Mouse (Mus musculus) hindbrain, embryonic 11.5 days (tissue): ENCODE data around the gene P2rx2. TPM values are rescaled to one million over a fixed set of nuclear protein-coding genes. Genes with fewer than 3 reads are reported as not detected.

Source experiments
- ATAC-seq: fragments of 200-750 bp; cut with Nextera tagmentation; 2 replicates; pipeline ENCODE4 v1.8.0; 2017; ENCODE audit warnings: mild to moderate bottlenecking, moderate TSS enrichment, moderate library complexity; ENCODE audit not compliant: low FRiP score
- DNase-seq: peaks from one replicate; pipeline ENCODE4 v3.0.0-alpha.2; 2015; ENCODE audit warnings: low spot score
- H3K27ac ChIP-seq: fragments of 300-500 bp; sonication (generic); 2 replicates; pipeline ENCODE4 v1.5.1; 2014; ENCODE audit warnings: mild to moderate bottlenecking, low read depth, low read length
- H3K27me3 ChIP-seq: fragments of 300-500 bp; sonication (generic); 2 replicates; pipeline ENCODE4 v1.6.1; 2014; ENCODE audit warnings: mild to moderate bottlenecking, low read length, moderate library complexity, mixed read lengths; ENCODE audit not compliant: control insufficient read depth, insufficient read depth
- H3K36me3 ChIP-seq: fragments of 300-500 bp; sonication (generic); 2 replicates; pipeline ENCODE4 v1.6.1; 2014; ENCODE audit warnings: mild to moderate bottlenecking, low read length, moderate library complexity, mixed read lengths; ENCODE audit not compliant: control insufficient read depth, insufficient read depth
- H3K4me1 ChIP-seq: fragments of 300-500 bp; sonication (generic); replicated peaks from 2 replicates; pipeline ENCODE4 v1.6.1; 2014; ENCODE audit warnings: low read length, mixed read lengths; ENCODE audit not compliant: control insufficient read depth, insufficient read depth
- H3K4me2 ChIP-seq: fragments of 300-500 bp; sonication (generic); replicated peaks from 2 replicates; pipeline ENCODE4 v1.6.1; 2014; ENCODE audit warnings: mild to moderate bottlenecking, low read depth, low read length
- H3K4me3 ChIP-seq: fragments of 300-500 bp; sonication (generic); 2 replicates; pipeline ENCODE4 v1.5.1; 2014; ENCODE audit warnings: low read depth, low read length
- H3K9ac ChIP-seq: fragments of 300-500 bp; sonication (generic); 2 replicates; pipeline ENCODE4 v1.6.1; 2014; ENCODE audit warnings: low read depth, low read length
- H3K9me3 ChIP-seq: fragments of 300-500 bp; sonication (generic); 2 replicates; pipeline ENCODE4 v1.6.1; 2016; ENCODE audit warnings: low read length; ENCODE audit not compliant: control insufficient read depth
- WGBS: fragments of 180-500 bp; shearing (Covaris S2); extraction: QIAGEN DNeasy Blood & Tissue Kit; methylation state at CpG from one replicate; pipeline ENCODE4 v1.1.7; 2014; 5-methylcytosine and 5-hydroxymethylcytosine counted together
- polyA plus RNA-seq: library from polyadenylated mRNA; unstranded; fragments of >200 nt; fragmentation: Nextera tagmentation; extraction: Ambion mirVana; gene quantifications from 2 replicates; pipeline ENCODE4 v1.2.1, GENCODE M21; 2014

Gene P2rx2
- polyA plus RNA-seq, 1 experiment from 2014 or later: 0.91 TPM

DNA sequence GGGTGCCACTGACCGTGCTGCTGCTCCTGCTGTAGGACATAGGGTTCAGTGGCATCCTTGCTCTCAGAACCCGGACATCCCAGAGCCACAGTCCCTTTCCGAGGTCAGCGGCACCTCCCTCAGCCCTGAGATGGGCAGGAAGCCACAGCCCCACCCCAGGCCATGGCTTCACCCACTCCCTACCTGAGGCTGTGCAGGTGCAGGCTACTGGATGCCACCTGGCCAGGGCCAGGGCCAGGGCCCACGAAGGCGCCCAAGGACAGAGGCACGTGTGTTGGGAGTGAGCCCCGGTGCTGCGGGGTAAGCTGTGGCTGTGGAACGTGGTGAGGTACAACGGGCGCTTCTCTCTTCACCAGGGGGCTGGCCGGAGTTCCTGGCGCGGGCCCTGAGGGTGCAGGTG lies 36.1 kb upstream of the P2rx2 start:
- Histone ChIP-seq H3K4me2 (no peak overlapping the region), H3K9me3 (no peaks in the 10 kb centered on the region), H3K27me3 (no peaks in the 10 kb centered on the region), H3K4me3 (no peak overlapping the region), H3K4me1 (peaks cover 3% of the 10 kb centered on the region; the same call in 1 of the 2 replicates), H3K27ac (no peak overlapping the region), H3K36me3 (peaks cover 7% of the 10 kb centered on the region; the same call in 1 of the 2 replicates), H3K9ac (no peak overlapping the region)
- WGBS: 91% methylated on average over 15 of the region's 15 CpGs
- ATAC-seq: no peak
- no peak for DNase-seq

DNA sequence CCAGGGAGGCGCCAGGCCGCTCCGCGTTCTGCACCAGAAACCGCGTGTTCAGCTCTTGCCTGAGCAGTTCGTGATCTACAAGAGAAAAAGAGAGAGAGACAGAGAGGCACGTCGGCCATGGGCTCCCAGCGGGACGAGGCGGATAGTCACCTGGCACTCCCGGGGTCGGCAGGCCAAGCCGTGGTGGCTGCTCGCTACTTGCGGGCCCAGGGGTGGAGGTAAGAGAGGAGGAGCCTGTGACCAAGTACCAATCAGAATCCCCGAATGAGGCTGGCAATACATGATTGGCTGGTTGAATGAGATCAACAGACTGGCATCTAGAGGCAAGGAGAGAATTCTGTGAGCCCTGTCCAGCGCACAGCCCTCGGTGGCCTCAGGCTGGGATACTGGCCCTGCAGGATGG lies 35.2 kb upstream of the P2rx2 start:
- peak; percentile 35 for DNase-seq
- H3K27ac ChIP-seq: no peak overlapping the region
- H3K4me1 ChIP-seq: peaks cover 3% of the 10 kb centered on the region; the same call in 1 of the 2 replicates
- ATAC-seq: peak; percentile 51
- H3K9ac ChIP-seq: no peak overlapping the region
- WGBS: 25% methylated on average over 20 of the region's 20 CpGs
- H3K9me3 ChIP-seq: no peaks in the 10 kb centered on the region
- H3K4me3 ChIP-seq: no peak overlapping the region
- H3K27me3 ChIP-seq: no peaks in the 10 kb centered on the region
- H3K4me2 ChIP-seq: no peak overlapping the region
- H3K36me3 ChIP-seq: peaks cover 7% of the 10 kb centered on the region; the same call in 1 of the 2 replicates

DNA sequence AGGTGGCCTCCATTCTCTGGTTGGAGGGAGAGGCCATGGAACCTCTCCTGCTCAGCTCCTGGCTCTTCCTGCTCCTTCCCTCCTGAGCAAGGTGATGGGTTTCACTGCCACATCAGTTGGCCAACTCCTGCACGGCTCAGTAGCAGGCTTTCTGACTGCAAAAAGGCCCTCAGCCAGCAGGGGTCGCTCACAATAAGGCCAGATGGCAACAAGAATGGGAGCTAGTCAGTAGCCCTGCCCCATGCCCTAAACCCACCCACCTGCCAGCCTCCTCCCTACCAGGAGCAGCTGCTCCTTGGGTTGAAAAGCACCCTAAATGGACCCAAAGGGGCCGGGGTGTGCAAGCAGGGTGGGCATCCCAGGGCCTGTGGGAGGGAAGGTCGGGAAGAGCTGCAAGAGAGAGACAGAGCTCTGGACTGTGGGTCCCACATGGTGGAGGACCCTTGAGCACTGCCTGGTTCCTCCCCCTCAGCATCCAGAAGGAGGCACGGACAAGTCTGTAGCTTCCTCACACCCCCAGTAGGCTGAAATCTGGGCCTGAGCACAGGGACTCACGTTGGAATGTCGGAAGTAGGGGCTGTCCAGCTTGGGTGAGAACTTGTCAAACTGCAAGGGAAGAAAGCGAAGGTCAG lies 33.9 kb upstream of the P2rx2 start:
- peak; percentile 88 for DNase-seq
- peak; percentile 46 for ATAC-seq
- no peak overlapping the region for H3K9ac ChIP-seq
- 0 out of 2 replicates have a peak overlapping the region, but pooled peaks have one; percentile 3 for H3K27ac ChIP-seq
- no peak overlapping the region for H3K4me2 ChIP-seq
- no peak overlapping the region for H3K4me3 ChIP-seq
- H3K4me1 ChIP-seq: peaks cover 3% of the 10 kb centered on the region; the same call in 1 of the 2 replicates
- H3K9me3 ChIP-seq: no peaks in the 10 kb centered on the region
- peaks cover 7% of the 10 kb centered on the region; the same call in 1 of the 2 replicates for H3K36me3 ChIP-seq
- H3K27me3 ChIP-seq: no peaks in the 10 kb centered on the region
- 52% methylated on average over 8 of the region's 8 CpGs for WGBS

DNA sequence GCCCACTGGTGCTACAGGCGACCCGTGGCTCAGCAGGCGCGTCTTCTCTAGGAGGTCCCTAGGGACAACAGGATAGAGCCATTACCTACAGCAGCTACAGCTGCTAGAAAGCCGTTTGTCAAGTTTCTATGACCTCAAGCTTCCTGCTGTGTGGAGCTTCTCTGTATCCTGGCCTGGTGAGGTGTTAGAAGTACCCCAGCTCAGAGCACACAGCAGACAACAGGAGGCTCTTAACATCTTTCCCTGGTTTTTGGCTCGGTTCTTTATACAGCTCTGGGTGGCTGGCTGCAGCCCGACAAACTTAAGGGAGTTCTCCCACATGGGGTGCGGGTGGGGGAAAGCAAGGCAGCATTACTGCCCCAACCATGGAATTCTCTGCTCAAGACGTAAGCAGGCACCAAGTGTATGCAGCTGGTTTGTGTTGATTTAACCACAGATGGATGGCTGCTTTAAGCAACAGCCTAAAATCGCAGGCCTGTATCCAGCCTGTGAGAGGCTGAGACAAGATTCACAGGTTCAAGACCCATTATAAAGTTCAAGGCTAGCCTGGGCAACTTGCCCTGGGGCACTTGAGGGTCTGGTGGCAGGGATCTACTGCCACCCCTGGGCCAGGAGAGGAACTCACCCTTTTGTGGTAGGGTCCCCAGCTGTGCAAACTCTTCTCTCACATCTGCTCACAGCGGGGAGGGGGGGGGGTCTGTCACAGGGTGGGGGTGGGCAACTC lies 21.0 kb upstream of the P2rx2 start:
- peak overlapping the region; percentile 95 for H3K4me2 ChIP-seq
- ATAC-seq (no peak), DNase-seq (peak; percentile 28)
- H3K36me3 ChIP-seq: no peaks in the 10 kb centered on the region
- H3K27me3 ChIP-seq: peaks cover 7% of the 10 kb centered on the region; the same call in 1 of the 2 replicates
- peak overlapping the region; percentile 61 for H3K9ac ChIP-seq
- H3K4me3 ChIP-seq: no peak overlapping the region
- H3K9me3 ChIP-seq: no peaks in the 10 kb centered on the region
- peaks cover 5% of the 10 kb centered on the region; the same call in 1 of the 2 replicates for H3K4me1 ChIP-seq
- 34% methylated on average over 11 of the region's 11 CpGs for WGBS
- 0 out of 2 replicates have a peak overlapping the region, but pooled peaks have one; percentile 7 for H3K27ac ChIP-seq

DNA sequence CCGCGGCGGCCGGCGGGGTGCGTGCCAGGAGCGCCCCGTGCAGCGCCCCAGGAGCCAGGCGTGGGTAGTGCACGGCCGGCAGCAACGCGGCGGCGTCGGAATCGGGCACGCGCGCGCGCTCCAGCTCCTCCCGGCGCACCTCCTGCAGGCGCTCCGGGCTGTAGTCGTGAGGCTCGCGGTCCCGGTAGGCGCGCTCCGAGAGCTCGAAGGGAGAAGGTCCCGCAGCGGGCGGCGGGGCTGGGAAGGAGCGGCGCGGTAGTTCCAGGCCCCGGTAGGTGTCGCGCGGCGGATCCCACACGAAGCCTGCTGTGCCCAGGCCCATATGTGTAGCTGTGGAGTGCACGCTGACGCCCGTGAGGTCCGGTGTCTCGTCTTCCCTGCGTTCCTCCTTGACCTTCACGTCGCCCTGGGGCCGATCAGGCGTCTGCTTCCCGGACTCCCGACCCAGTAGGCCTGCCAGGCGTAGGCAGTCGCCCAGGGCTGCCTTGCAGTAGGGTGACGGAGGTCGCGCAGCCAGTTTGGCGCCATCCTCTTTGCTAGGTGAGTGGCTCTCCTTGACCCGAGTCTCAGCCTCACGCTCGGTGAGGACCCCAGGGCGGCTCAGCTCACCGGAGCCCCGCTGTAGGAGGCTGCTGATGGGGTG lies 20.3 kb upstream of the P2rx2 start:
- H3K27me3 ChIP-seq: peaks cover 7% of the 10 kb centered on the region; the same call in 1 of the 2 replicates
- peak overlapping the region; percentile 95 for H3K4me2 ChIP-seq
- no peaks in the 10 kb centered on the region for H3K36me3 ChIP-seq
- peaks cover 5% of the 10 kb centered on the region; the same call in 1 of the 2 replicates for H3K4me1 ChIP-seq
- WGBS: 2% methylated on average over 64 of the region's 72 CpGs
- H3K9ac ChIP-seq: peak overlapping the region; percentile 61
- no peak overlapping the region for H3K27ac ChIP-seq
- H3K9me3 ChIP-seq: no peaks in the 10 kb centered on the region
- ATAC-seq (peak; percentile 79), DNase-seq (peak; percentile 90)
- H3K4me3 ChIP-seq: peak overlapping the region; percentile 39

DNA sequence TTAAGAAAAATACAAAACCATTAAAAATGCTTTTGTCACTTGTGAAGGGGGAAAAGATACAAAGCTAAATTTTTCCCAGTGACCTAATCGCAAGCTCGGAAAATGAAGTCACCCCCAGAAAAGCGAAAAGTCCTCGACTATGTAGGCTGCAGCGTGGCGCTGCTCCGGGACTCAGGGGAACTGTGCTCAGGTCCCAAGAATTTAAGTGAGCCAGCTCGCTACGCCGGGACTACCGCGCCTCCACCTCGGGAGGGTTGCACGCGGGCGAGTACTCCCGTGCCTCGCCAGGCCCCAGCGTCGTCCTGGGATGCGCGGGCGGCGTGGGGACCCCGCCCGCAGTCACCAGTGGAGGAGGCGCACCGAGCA lies 19.8 kb upstream of the P2rx2 start:
- no peaks in the 10 kb centered on the region for H3K36me3 ChIP-seq
- no peaks in the 10 kb centered on the region for H3K9me3 ChIP-seq
- no peak for DNase-seq
- H3K4me2 ChIP-seq: peak overlapping the region; percentile 95
- peak overlapping the region; percentile 39 for H3K4me3 ChIP-seq
- under 1% methylated on average over 28 of the region's 28 CpGs for WGBS
- peak; percentile 46; the same call in 1 of the 2 replicates for ATAC-seq
- H3K9ac ChIP-seq: peak overlapping the region; percentile 61
- H3K4me1 ChIP-seq: peaks cover 5% of the 10 kb centered on the region; the same call in 1 of the 2 replicates
- H3K27me3 ChIP-seq: peaks cover 7% of the 10 kb centered on the region; the same call in 1 of the 2 replicates
- H3K27ac ChIP-seq: no peak overlapping the region

DNA sequence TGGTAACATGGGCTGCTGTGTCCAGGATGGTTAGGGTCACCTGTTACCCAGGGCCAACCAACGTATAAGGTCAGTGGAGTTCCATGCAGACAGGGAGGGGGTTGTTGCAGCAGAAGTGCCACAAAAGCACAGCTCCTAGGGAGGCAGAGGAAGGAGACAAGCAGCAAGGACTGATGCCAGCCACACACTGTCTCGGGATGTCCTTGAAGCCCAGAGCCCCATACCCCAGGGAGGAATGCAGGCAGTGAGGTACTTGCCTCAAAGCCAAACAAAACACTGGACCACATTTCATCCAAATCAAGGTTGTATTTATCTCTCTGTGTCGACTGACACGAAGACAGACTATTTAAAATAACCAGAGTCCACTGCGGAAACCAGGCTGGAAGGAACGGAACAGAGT lies 18.5 kb upstream of the P2rx2 start:
- H3K4me3 ChIP-seq: no peak overlapping the region
- H3K36me3 ChIP-seq: no peaks in the 10 kb centered on the region
- H3K4me2 ChIP-seq: no peak overlapping the region
- H3K9me3 ChIP-seq: no peaks in the 10 kb centered on the region
- no peak overlapping the region for H3K9ac ChIP-seq
- H3K27me3 ChIP-seq: peaks cover 7% of the 10 kb centered on the region; the same call in 1 of the 2 replicates
- WGBS: 89% methylated on average over 6 of the region's 6 CpGs
- no peak for DNase-seq
- H3K27ac ChIP-seq: no peak overlapping the region
- peaks cover 5% of the 10 kb centered on the region; the same call in 1 of the 2 replicates for H3K4me1 ChIP-seq
- no peak for ATAC-seq

DNA sequence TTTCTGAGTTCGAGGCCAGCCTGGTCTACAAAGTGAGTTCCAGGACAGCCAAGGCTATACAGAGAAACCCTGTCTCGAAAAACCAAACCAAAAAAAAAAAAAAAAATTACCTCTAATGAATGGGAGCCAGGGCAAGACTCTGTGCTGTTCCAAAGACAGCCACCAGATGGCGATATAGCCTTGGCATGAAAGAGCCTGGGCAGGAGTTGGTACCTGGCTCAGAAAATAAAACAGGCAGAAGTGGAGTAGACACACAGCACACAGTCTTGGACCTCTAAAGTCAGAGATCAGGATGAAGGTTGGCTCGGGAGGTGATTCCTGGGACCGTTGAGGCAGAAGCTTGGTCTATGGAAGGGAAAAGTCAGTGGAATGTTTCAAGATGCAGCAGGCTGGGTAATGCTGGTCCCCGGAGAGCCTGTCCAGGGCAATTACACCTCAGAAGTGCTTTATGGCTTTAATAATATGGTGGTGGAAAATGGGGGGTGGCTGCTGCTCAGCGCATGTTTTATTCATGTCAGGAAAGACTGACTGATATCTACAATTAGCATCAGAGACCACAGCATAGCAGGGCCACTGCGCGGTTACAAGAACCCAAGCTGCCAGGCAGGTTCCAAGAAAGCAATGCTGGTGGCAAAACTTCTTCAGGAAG lies 14.6 kb upstream of the P2rx2 start:
- DNase-seq (peak; percentile 93), ATAC-seq (peak; percentile 65; the same call in 1 of the 2 replicates)
- WGBS: 41% methylated on average over 9 of the region's 9 CpGs
- Histone ChIP-seq H3K9ac (no peak overlapping the region), H3K36me3 (no peaks in the 10 kb centered on the region), H3K4me1 (no peaks in the 10 kb centered on the region), H3K27ac (no peak overlapping the region), H3K4me3 (no peak overlapping the region), H3K4me2 (no peak overlapping the region), H3K9me3 (no peaks in the 10 kb centered on the region), H3K27me3 (no peaks in the 10 kb centered on the region)
